Mouse (Mus musculus): ENCODE data around the gene Olfr694. TPM values are rescaled to one million over a fixed set of nuclear protein-coding genes. Genes with fewer than 3 reads are reported as not detected.

Gene Olfr694
- total RNA-seq, 2 experiments from 2014 or later = not detected

Other genes with a start within 250 kb of the Olfr694 start
- not detected in 2 replicates for gene Olfr693, start 11.2 kb downstream of the Olfr694 start, total RNA-seq (2015)
- not detected in 2 replicates for gene Olfr693, start 11.2 kb downstream of the Olfr694 start, total RNA-seq (2017)
- 0.05 TPM in 1 of 2 replicates, not detected in the other for gene Olfr695, start 24.6 kb upstream of the Olfr694 start, total RNA-seq (2015)
- gene Olfr695, start 24.6 kb upstream of the Olfr694 start, total RNA-seq (2017) = not detected in 2 replicates
- gene Olfr697, start 50.6 kb upstream of the Olfr694 start, total RNA-seq (2015) = not detected in 2 replicates
- gene Olfr697, start 50.6 kb upstream of the Olfr694 start, total RNA-seq (2017) = not detected in 2 replicates
- not detected in 2 replicates for gene Olfr698, start 63.6 kb upstream of the Olfr694 start, total RNA-seq (2015)
- gene Olfr698, start 63.6 kb upstream of the Olfr694 start, total RNA-seq (2017) = not detected in 2 replicates
- gene Olfr699, start 101.4 kb upstream of the Olfr694 start, total RNA-seq (2015) = not detected in 2 replicates
- gene Olfr699, start 101.4 kb upstream of the Olfr694 start, total RNA-seq (2017) = not detected in 2 replicates
- gene Olfr700, start 117.0 kb upstream of the Olfr694 start, total RNA-seq (2015) = not detected in 2 replicates
- not detected in 2 replicates for gene Olfr700, start 117.0 kb upstream of the Olfr694 start, total RNA-seq (2017)
- not detected in 2 replicates for gene Olfr701, start 122.3 kb upstream of the Olfr694 start, total RNA-seq (2015)
- not detected in 2 replicates for gene Olfr701, start 122.3 kb upstream of the Olfr694 start, total RNA-seq (2017)
- not detected in 2 replicates for gene Olfr702, start 142.1 kb upstream of the Olfr694 start, total RNA-seq (2015)
- gene Olfr702, start 142.1 kb upstream of the Olfr694 start, total RNA-seq (2017) = not detected in 2 replicates
- not detected in 2 replicates for gene Olfr703, start 151.5 kb upstream of the Olfr694 start, total RNA-seq (2015)
- gene Olfr703, start 151.5 kb upstream of the Olfr694 start, total RNA-seq (2017) = not detected in 2 replicates
- gene Olfr704, start 171.4 kb upstream of the Olfr694 start, total RNA-seq (2015) = not detected in 2 replicates
- not detected in 2 replicates for gene Olfr704, start 171.4 kb upstream of the Olfr694 start, total RNA-seq (2017)
- not detected in 2 replicates for gene Olfr705, start 185.1 kb upstream of the Olfr694 start, total RNA-seq (2015)
- not detected in 2 replicates for gene Olfr705, start 185.1 kb upstream of the Olfr694 start, total RNA-seq (2017)
- not detected in 2 replicates for gene Olfr706, start 196.3 kb upstream of the Olfr694 start, total RNA-seq (2015)
- not detected in 2 replicates for gene Olfr706, start 196.3 kb upstream of the Olfr694 start, total RNA-seq (2017)
- gene Olfr707, start 209.4 kb upstream of the Olfr694 start, total RNA-seq (2015) = not detected in 2 replicates
- not detected in 2 replicates for gene Olfr707, start 209.4 kb upstream of the Olfr694 start, total RNA-seq (2017)
- not detected in 2 replicates for gene Olfr1532-ps1, start 216.2 kb upstream of the Olfr694 start, total RNA-seq (2015)
- gene Olfr1532-ps1, start 216.2 kb upstream of the Olfr694 start, total RNA-seq (2017) = not detected in 2 replicates
- 0.02 TPM in 1 of 2 replicates, not detected in the other for gene Olfr709-ps1, start 240.4 kb upstream of the Olfr694 start, total RNA-seq (2015)
- not detected in 2 replicates for gene Olfr709-ps1, start 240.4 kb upstream of the Olfr694 start, total RNA-seq (2017)